Mouse (Mus musculus): ENCODE data around the gene Zfp850.
"Not testable (repeated sequence)": the region's sequence is repeated elsewhere in the genome, so short reads cannot be mapped to it uniquely, and the experiment has no call there.

Zfp850 gene

GRCm38 (mm10) chr7:28013549-28014444, at the start of gene Zfp850:
Gene Zfp850 (minus strand): TSS chr7:28014115.
- peak; percentile 71 for DNase-seq (ENCODE audit: low spot score)

- no peak for DNase-seq (ENCODE audit: low spot score)
Measured at GRCm38 (mm10) chr7:28059972-28060371, 46.1 kb upstream of the Zfp850 start.

- DNase-seq (ENCODE audit: low spot score): no peak
Measured at GRCm38 (mm10) chr7:28053046-28053930, 39.4 kb upstream of the Zfp850 start.

- no peak for DNase-seq (ENCODE audit: low spot score)
Measured at GRCm38 (mm10) chr7:28050584-28050983, 36.7 kb upstream of the Zfp850 start.

GRCm38 (mm10) chr7:28049476-28050409, 35.8 kb upstream of the Zfp850 start, which contains the start of gene Psmc4:
Gene Psmc4 (minus strand): TSS chr7:28050101.
- DNase-seq (ENCODE audit: low spot score): peak; percentile 99

- no peak for DNase-seq (ENCODE audit: low spot score)
Measured at GRCm38 (mm10) chr7:28044524-28044923, 30.6 kb upstream of the Zfp850 start.

GRCm38 (mm10) chr7:28014445-28014810, 513 bp upstream of the Zfp850 start:
- DNase-seq (ENCODE audit: low spot score): no peak

- DNase-seq (ENCODE audit: low spot score): no peak
Measured at GRCm38 (mm10) chr7:28010271-28010670, 3.6 kb downstream of the Zfp850 start.

- DNase-seq (ENCODE audit: low spot score): no peak
Measured at GRCm38 (mm10) chr7:27982197-27982596, 31.7 kb downstream of the Zfp850 start.

- peak; percentile 70 for DNase-seq (ENCODE audit: low spot score)
Measured at GRCm38 (mm10) chr7:27978683-27979528, 35.0 kb downstream of the Zfp850 start, which contains the start of gene Zfp780b. Gene Zfp780b (minus strand): TSS chr7:27979171.

- DNase-seq (ENCODE audit: low spot score): not testable (repeated sequence)
Measured at GRCm38 (mm10) chr7:27949451-27949850, 64.5 kb downstream of the Zfp850 start.

GRCm38 (mm10) chr7:27941869-27942268, 72.0 kb downstream of the Zfp850 start:
- peak; percentile 32 for DNase-seq (ENCODE audit: low spot score)
